Mouse (Mus musculus) bone marrow, adult 2 months (tissue): ENCODE data around the gene Pawr. TPM values are rescaled to one million over a fixed set of nuclear protein-coding genes. Genes with fewer than 3 reads are reported as not detected.

Source experiments
- H3K27ac ChIP-seq: fragments of 200-500 bp; 2 replicates; pipeline ENCODE4 v1.5.1; 2012; ENCODE audit warnings: low read depth, mild to moderate bottlenecking, control low read depth, inconsistent platforms, low read length; ENCODE audit not compliant: control insufficient read depth, poor library complexity, insufficient read depth
- H3K4me1 ChIP-seq: fragments of 200-500 bp; 2 replicates; pipeline ENCODE4 v1.6.1; 2011; ENCODE audit warnings: low read length; ENCODE audit not compliant: control insufficient read depth, insufficient read depth
- H3K4me3 ChIP-seq: fragments of 200-500 bp; replicated peaks from 2 replicates; pipeline ENCODE3; 2011; ENCODE audit warnings: mild to moderate bottlenecking, low read depth, low read length, control low read depth; ENCODE audit not compliant: control insufficient read depth
- CTCF ChIP-seq: fragments of 200-500 bp; IDR thresholded peaks from 2 replicates; pipeline ENCODE4 v1.5.1; 2011; ENCODE audit warnings: low read length, control low read depth; ENCODE audit not compliant: control insufficient read depth, insufficient read depth
- POLR2A ChIP-seq: fragments of 200-500 bp; IDR thresholded peaks from 2 replicates; pipeline ENCODE4 v1.6.1; 2011; ENCODE audit warnings: low read depth, mild to moderate bottlenecking, control low read depth, low read length, borderline replicate concordance; ENCODE audit not compliant: control insufficient read depth
- WGBS: fragments of 180-500 bp; shearing (Covaris S2); methylation state at CpG from one replicate; pipeline ENCODE4 v1.1.7; 2018; 5-methylcytosine and 5-hydroxymethylcytosine counted together
- polyA plus RNA-seq: library from polyadenylated mRNA; stranded (reverse); fragments of >200 nt; gene quantifications from 2 replicates; pipeline ENCODE4 v1.2.4, GENCODE M21; 2011; ENCODE audit warnings: low replicate concordance; ENCODE audit not compliant: missing spikeins, insufficient read depth, insufficient read length

Pawr gene
- polyA plus RNA-seq, 1 experiment = 6.8 TPM

DNA sequence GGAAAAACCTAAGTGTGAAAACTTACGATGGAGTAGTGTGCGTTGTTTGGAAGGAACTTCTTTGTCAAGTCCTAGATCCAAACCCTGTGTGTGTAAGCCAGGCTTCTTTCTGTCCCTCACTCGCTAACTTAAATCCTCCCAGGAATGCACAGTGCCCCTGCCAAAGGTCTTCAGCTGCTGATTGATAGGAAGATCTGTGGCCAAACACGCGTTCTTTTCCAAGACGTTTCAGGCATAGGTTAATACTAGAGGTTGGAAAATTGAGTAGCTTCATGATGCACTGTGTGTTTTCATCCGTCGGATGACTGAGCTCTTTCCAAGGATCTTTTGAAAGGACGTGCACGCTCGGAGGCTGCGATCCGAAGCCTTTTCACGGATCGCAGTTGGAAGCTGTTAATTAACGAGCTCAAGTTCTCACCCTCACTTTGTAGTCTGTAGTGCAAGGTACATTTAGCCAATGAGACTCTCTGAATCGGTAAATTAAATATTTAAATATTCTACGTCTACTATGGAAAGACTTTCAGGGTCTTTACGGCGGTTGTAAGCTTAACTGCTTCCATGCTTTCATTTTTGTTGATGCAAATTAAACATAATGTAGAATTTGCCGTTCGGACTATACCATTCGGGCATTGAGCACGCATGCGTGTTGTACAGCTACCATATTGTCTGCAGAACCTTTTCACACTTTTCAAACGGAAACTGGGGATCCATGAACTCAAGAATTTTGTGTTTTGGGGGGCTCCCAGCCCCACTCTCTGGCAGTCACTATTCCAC lies 33.2 kb downstream of the Pawr start:
- TF ChIP-seq POLR2A = no peak
- TF ChIP-seq CTCF = no peak
- Histone ChIP-seq H3K4me3 (no peak overlapping the region), H3K4me1 (no peaks in the 10 kb centered on the region), H3K27ac (no peak overlapping the region)
- WGBS = 92% methylated on average over 26 of the region's 26 CpGs

DNA sequence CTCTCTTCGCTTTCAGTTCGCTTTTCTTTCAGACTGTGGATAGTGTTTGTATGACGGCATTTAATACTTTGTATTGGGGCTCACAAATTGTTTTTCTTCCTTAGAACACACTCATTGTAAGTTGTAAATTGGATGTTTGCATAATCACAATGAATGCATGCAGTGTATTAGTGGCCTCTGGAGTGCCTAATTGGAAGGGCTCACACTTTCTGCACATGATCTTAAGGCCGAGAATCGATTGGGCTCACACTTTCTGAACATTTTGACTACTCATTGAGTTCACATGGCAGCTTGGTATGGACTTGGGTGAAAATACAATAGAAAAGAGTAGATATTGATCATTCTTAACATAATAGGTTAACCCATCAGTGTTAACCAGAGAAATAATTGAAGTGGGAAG lies 34.3 kb downstream of the Pawr start:
- Histone ChIP-seq H3K4me3 (no peak overlapping the region), H3K4me1 (no peaks in the 10 kb centered on the region), H3K27ac (no peak overlapping the region)
- TF ChIP-seq CTCF (no peak), POLR2A (no peak)
- WGBS = 85% methylated on average over 5 of the region's 5 CpGs

DNA sequence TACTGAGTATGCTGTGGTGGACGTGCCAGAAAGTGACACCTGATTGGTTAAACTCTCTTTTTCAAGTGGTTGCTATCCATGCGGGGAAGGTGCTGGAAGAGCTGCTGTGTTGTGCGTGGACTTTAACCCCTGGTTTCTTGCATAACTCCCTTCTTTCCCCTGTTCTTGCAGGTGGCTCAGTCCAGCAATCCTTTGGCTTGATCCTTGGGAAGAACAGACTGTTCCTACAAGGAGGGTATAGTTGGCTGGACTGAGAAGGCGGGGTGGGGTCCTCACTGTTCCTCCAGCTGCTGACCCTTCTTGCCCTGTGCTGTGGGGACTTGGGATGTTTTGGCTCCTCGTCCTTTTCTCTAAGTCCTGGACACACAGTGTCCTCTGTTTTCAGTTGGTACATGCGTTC lies 36.4 kb downstream of the Pawr start:
- TF ChIP-seq CTCF = no peak
- Histone ChIP-seq H3K27ac (no peak overlapping the region), H3K4me1 (no peaks in the 10 kb centered on the region), H3K4me3 (no peak overlapping the region)
- 80% methylated on average over 6 of the region's 6 CpGs for whole genome bisulfite sequencing

DNA sequence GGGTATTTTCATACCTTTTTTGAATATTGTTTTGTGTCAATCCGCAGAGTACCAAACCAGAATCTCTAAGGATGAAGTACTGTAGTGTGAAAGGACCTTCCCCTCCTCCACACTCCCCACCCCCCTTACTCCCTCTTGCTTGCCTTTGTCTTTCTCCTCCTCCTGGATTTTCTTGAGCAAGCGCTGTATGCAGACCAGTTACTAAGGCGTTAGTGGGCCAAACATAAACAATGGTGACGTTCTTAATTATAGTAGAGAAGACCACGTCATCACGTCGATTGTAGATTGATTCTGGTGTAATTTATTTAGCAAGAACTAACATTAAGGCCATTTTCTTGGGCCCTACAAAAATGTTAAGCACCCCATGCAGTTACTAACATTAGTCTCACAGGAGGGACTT lies 40.3 kb downstream of the Pawr start:
- Histone ChIP-seq H3K4me1 (no peaks in the 10 kb centered on the region), H3K27ac (no peak overlapping the region), H3K4me3 (no peak overlapping the region)
- TF ChIP-seq CTCF (no peak), POLR2A (no peak)
- 85% methylated on average over 7 of the region's 7 CpGs for WGBS

DNA sequence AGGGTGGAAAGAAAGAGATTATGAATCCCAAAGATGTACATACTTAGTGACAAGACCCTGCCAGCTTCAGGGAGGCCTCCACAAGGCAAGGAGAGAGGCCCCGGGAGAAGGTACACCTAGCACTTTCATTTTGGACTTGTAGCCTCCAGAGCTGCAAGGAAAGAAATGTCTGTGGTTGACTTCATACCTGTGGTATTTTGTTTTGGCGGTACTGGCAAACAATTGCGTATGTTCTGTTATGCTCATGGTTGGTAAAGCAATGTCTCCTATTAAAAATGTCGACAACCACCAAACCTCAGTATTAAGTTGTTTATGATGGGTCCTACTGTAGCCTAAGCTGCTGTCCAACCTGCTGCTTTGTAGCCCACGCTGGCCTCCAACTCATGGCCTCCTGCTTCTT lies 40.9 kb downstream of the Pawr start:
- H3K4me1 ChIP-seq = no peaks in the 10 kb centered on the region
- no peak overlapping the region for H3K27ac ChIP-seq
- TF ChIP-seq CTCF (no peak), POLR2A (no peak)
- no peak overlapping the region for H3K4me3 ChIP-seq
- 87% methylated on average over 5 of the region's 5 CpGs for WGBS

DNA sequence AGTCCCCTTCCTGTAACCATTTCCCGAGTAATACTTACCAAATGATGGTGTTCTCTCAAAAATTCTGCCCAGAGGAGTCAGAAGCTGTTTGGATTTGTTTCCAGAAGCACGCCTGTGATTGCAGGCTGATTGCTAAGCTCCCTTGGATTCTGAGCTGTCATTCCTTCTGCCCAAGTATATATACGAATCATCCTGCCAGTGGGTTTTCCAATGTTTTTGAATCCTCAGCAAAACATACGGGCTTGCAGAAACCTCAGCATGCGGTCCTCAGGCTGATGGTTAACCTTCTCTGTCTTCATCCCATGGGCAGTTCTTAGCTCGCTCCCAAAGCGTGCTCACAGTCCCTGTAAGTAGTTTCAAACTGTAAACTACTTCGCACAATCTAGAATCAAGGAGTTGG lies 43.9 kb downstream of the Pawr start:
- TF ChIP-seq CTCF (no peak), POLR2A (no peak)
- no peaks in the 10 kb centered on the region for H3K4me1 ChIP-seq
- no peak overlapping the region for H3K27ac ChIP-seq
- no peak overlapping the region for H3K4me3 ChIP-seq
- 85% methylated on average over 8 of the region's 8 CpGs for WGBS

DNA sequence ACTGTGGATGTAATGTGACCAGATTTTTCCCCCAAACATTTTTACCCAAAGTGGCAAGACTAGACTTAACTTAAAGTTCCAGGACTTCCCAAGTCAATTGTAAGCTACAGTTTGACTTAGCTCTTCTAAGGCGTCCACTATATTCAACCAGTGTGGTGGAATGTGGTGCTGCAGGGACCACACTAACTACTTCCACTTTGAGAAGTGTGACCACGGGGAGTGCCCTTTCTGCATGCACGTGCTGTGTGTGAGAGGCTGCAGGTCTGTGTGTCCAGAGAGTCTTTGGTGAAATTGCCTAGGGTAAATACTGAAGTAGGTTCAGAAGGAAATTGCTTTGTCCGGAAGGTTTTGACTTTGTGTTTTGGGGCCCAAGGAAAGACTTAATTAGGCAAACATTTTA lies 44.4 kb downstream of the Pawr start:
- no peak overlapping the region for H3K4me3 ChIP-seq
- 60% methylated on average over 4 of the region's 4 CpGs for WGBS
- no peak overlapping the region for H3K27ac ChIP-seq
- H3K4me1 ChIP-seq = no peaks in the 10 kb centered on the region
- TF ChIP-seq CTCF = no peak
- TF ChIP-seq POLR2A = no peak

DNA sequence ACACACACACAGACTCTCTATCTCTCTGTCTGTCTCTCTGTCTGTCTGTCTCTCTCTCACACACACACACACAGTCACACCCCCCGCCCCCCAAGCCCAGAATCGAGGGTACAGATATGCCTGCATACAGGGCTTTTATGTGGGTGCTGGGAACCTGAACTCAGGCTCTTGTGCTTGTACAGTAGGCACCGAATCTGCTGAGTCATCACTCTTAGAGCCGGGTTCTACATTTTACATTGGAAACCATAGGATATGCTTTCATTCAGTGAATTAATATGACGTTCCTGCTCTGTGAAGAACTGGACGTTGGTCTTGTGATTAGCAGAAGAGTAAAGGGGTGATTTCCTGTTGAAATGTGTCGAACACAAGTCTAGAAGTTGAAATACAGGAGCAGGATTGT lies 45.4 kb downstream of the Pawr start:
- no peak overlapping the region for H3K27ac ChIP-seq
- WGBS = 71% methylated on average over 7 of the region's 7 CpGs
- no peak overlapping the region for H3K4me3 ChIP-seq
- no peak for TF ChIP-seq CTCF
- no peak for TF ChIP-seq POLR2A
- H3K4me1 ChIP-seq = no peaks in the 10 kb centered on the region

DNA sequence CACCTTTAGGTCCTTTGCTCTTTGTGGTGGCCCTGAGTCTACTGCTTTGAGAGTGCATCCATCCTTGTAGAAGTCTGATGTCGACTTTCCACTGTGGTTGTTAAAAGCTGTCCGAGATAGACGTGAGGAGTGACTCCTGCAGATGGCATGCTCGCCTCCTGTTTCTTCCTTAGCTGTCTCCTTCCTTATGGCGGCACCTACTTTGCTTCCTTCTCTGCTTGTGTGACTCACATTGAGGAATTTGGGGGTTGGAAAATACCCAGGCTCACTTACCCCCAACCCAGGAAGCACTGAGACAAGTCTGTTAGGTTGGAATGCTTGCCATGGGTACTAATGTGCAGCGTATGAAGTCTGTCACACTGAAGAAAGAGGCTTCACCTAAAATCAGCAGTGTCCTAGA lies 46.1 kb downstream of the Pawr start:
- no peak overlapping the region for H3K4me3 ChIP-seq
- TF ChIP-seq CTCF (no peak), POLR2A (no peak)
- 81% methylated on average over 6 of the region's 6 CpGs for WGBS
- H3K4me1 ChIP-seq = no peaks in the 10 kb centered on the region
- H3K27ac ChIP-seq = no peak overlapping the region
